Mouse (Mus musculus) CH12.LX (cell line): ENCODE measurements at regions not wholly inside any gene's neighbourhood (a gene's known extent, or its start where the extent isn't known, plus 50 kb on each side); places are given as distances from the start of the nearest gene placed in this dataset.

ENCODE experiments used
- DNase-seq: peaks from one replicate; pipeline ENCODE4 v3.0.0-alpha.2; 2013; ENCODE audit errors: extremely low read depth
- H3K27ac ChIP-seq: 2 replicates; pipeline ENCODE4 v1.5.1; 2012; ENCODE audit warnings: low read depth, mild to moderate bottlenecking, control low read depth, moderate library complexity; ENCODE audit not compliant: insufficient read depth
- H3K27me3 ChIP-seq: replicated peaks from 2 replicates; pipeline ENCODE3; 2012; ENCODE audit warnings: inconsistent platforms
- H3K36me3 ChIP-seq, 2 experiments: replicated peaks in 1 of 2; 2 replicates each; pipeline versions ENCODE3 to v1.6.1; 2012; ENCODE audit warnings: inconsistent platforms in 1 of 2, low read length in 1 of 2, mild to moderate bottlenecking in 1 of 2, mixed read lengths in 1 of 2, moderate library complexity in 1 of 2; ENCODE audit not compliant: control insufficient read depth in 1 of 2, insufficient read depth in 1 of 2
- H3K4me1 ChIP-seq, 2 experiments: 2 replicates each; pipeline ENCODE4 v1.6.1; 2012; ENCODE audit warnings: inconsistent platforms in 1 of 2, moderate library complexity in 1 of 2; ENCODE audit not compliant: insufficient read depth in 2 of 2, control insufficient read depth in 1 of 2
- H3K4me2 ChIP-seq: 2 replicates; pipeline ENCODE4 v1.6.1; 2012; ENCODE audit warnings: low read depth, mild to moderate bottlenecking, control low read depth; ENCODE audit not compliant: poor library complexity, insufficient read depth, severe bottlenecking
- H3K4me3 ChIP-seq, 3 experiments: fragments of 150-350 bp in 1 of 3; sonication (generic) in 1 of 3; replicated peaks in 1 of 3; 2 replicates each; pipeline versions ENCODE3 to v1.5.1; 2011 to 2012; ENCODE audit warnings: low read depth in 2 of 3, low read length in 2 of 3, mild to moderate bottlenecking in 2 of 3, moderate library complexity in 2 of 3, control low read depth in 1 of 3, improper control_type of control experiment in 1 of 3, inconsistent platforms in 1 of 3, mixed read lengths in 1 of 3; ENCODE audit not compliant: poor library complexity in 1 of 3
- H3K79me2 ChIP-seq: replicated peaks from 2 replicates; pipeline ENCODE4 v1.6.1; 2012; ENCODE audit warnings: mild to moderate bottlenecking, moderate library complexity; ENCODE audit not compliant: control insufficient read depth, poor library complexity, insufficient read depth, severe bottlenecking; ENCODE audit errors: extremely low read depth
- H3K9ac ChIP-seq: 2 replicates; pipeline ENCODE4 v1.6.1; 2012; ENCODE audit warnings: low read depth, mild to moderate bottlenecking, control low read depth, moderate library complexity; ENCODE audit not compliant: insufficient read depth
- H3K9me3 ChIP-seq: replicated peaks from 2 replicates; pipeline ENCODE3; 2012; ENCODE audit warnings: low read length, inconsistent platforms, mixed read lengths
- CHD1 ChIP-seq: IDR thresholded peaks from 2 replicates; pipeline ENCODE4 v1.6.1; 2012; ENCODE audit warnings: low read depth, low read length, improper control_type of control experiment, inconsistent platforms
- CHD2 ChIP-seq: IDR thresholded peaks from 2 replicates; pipeline ENCODE4 v1.6.1; 2011; ENCODE audit warnings: low read length, improper control_type of control experiment
- IRF4 ChIP-seq: IDR thresholded peaks from 2 replicates; pipeline ENCODE4 v1.6.1; 2014; ENCODE audit warnings: low read depth, mild to moderate bottlenecking, inconsistent platforms, low read length, improper control_type of control experiment
- KAT2A ChIP-seq: IDR thresholded peaks from 2 replicates; pipeline ENCODE4 v1.6.1; 2012; ENCODE audit warnings: low read length, improper control_type of control experiment, inconsistent platforms; ENCODE audit not compliant: insufficient replicate concordance
- MAX ChIP-seq: IDR thresholded peaks from 2 replicates; pipeline ENCODE4 v1.6.1; 2011; ENCODE audit warnings: low read length, improper control_type of control experiment
- PAX5 ChIP-seq: IDR thresholded peaks from 2 replicates; pipeline ENCODE4 v1.6.1; 2012; ENCODE audit warnings: low read length, inconsistent platforms, mixed read lengths
- POLR2A ChIP-seq: IDR thresholded peaks from 2 replicates; pipeline ENCODE4 v1.6.1; 2011; ENCODE audit warnings: low read depth, mild to moderate bottlenecking, improper control_type of control experiment, low read length
- SIN3A ChIP-seq: IDR thresholded peaks from 2 replicates; pipeline ENCODE4 v1.6.1; 2012; ENCODE audit warnings: low read length, improper control_type of control experiment, inconsistent platforms
- UBTF ChIP-seq: IDR thresholded peaks from 2 replicates; pipeline ENCODE4 v1.6.1; 2012; ENCODE audit warnings: low read depth, mild to moderate bottlenecking, inconsistent platforms, low read length, improper control_type of control experiment, moderate library complexity
- dilution Hi-C: fragments of 300-500 bp; cut with MboI; formaldehyde crosslinking; loops from 2 replicates; pipeline ENCODE4 v1.14.3; 2020; ENCODE audit warnings: low sequenced_read_pairs; ENCODE audit not compliant: extremely low pct_unique_long_range_greater_than_20kb, extremely low pct_ligation_motif_present
- in situ Hi-C: fragments of 300-500 bp; cut with MboI; formaldehyde crosslinking; loops from 3 replicates; pipeline ENCODE4 v1.14.3; 2019; ENCODE audit warnings: low sequenced_read_pairs, low pct_ligation_motif_present, low pct_unique_long_range_greater_than_20kb, mixed read lengths

DNA sequence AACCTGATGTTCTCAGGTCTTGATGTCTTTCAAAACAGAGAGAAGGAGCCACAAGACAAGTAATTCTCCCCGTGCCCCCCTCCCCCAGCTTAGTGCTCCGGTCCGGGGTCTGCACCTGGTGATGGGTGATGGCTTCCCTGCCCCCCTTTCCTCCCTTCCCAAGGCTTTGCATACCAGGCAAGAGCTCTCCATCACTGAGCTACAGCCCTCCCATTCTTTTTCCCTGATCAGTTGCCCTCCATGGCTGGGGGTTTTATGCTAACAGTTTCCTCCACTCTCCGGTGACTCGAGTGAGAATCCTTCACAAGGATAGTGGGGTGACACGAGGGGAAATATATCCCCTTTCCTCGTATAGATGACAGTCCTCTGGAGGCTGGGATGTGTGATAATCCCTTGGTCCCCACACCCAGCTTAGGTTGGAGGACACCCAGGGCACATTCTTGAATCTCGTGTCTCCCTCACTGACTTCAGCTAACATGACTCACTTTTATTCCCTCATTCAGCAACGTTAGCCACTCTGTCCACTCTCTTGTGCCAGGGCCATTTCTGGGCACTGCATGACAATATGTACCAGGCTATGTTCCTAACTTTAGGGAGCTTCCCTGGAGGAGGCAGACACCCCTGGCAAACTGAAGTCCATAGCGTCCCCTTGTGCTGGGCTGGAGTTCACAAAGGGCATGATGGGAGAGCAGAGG, 61.9 kb upstream of the Ampd3 start:
- Histone ChIP-seq H3K4me2 (no peak overlapping the region), H3K27me3 (peaks cover 12% of the 10 kb centered on the region), H3K9ac (no peak overlapping the region), H3K4me3 (no peak overlapping the region), H3K79me2 (no peaks in the 10 kb centered on the region), H3K4me1 (peaks cover 0 to 12% of the 10 kb centered on the region in 2 experiments; a peak in 3 of 4 replicates), H3K9me3 (peaks cover 5% of the 10 kb centered on the region), H3K27ac (no peak overlapping the region), H3K36me3 (no peaks in the 10 kb centered on the region)
- DNase-seq = no peak
- TF ChIP-seq KAT2A (no peak), CHD1 (no peak), PAX5 (no peak)
- in situ Hi-C loops (no loop called here), dilution Hi-C loops (no loop called here)

DNA sequence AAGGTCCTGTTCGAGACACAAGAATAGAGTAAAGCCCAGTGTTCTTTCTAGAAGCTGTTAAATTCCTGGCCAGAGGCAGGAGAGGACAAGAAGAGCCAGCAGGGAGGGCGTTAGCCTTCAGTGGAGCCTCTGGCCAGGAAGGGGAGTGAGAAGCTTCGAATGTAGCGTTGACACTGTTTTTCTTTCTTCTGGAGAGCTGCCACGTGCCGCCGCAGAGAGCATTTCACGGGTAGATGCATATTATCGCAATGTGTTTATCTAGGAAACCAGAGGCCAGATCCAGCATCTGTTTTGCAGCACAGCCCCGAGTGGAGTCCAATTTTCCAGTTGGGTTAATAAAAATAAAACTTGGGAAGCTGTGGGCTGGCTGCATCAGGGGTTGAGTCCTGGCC, 61.3 kb upstream of the Ampd3 start:
- Histone ChIP-seq H3K36me3 (no peaks in the 10 kb centered on the region), H3K79me2 (no peaks in the 10 kb centered on the region), H3K27ac (no peak overlapping the region), H3K4me2 (no peak overlapping the region), H3K9me3 (peaks cover 9% of the 10 kb centered on the region), H3K27me3 (peaks cover 12% of the 10 kb centered on the region), H3K9ac (no peak overlapping the region), H3K4me1 (peaks cover 0 to 12% of the 10 kb centered on the region in 2 experiments; a peak in 3 of 4 replicates), H3K4me3 (no peak overlapping the region)
- dilution Hi-C loops = no loop called here
- DNase-seq = no peak
- TF ChIP-seq CHD2 = no peak
- TF ChIP-seq IRF4 = no peak
- in situ Hi-C loops = no loop called here

DNA sequence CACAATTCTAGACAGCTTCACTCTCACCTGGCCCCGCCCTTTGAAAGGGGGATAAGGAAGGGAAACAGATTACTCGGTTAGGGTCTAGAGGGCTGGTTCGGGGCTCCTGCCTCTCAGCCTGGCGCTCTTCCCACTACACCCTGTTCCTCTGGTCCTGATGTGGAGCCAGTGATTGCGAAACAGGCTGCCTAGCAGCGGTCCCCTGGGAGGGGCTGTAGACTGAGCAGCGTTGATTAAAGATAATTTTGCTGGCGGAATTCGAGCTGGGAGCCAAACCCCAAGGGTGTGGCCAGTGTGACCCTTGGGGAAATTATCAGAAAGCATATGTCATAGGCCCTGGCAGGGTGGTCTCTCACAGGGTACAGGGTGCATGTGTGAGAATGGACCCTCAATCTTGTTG, 59.9 kb upstream of the Ampd3 start:
- H3K9me3 ChIP-seq = peaks cover 11% of the 10 kb centered on the region
- dilution Hi-C loops = no loop called here

More for the DNA sequence above, 59.9 kb upstream of the Ampd3 start:
- in situ Hi-C loops = no loop called here
- no peak for DNase-seq
- H3K4me3 ChIP-seq = no peak overlapping the region
- no peaks in the 10 kb centered on the region for H3K36me3 ChIP-seq
- H3K9ac ChIP-seq = no peak overlapping the region
- H3K79me2 ChIP-seq = no peaks in the 10 kb centered on the region
- H3K27ac ChIP-seq = no peak overlapping the region
- H3K4me2 ChIP-seq = no peak overlapping the region
- H3K4me1 ChIP-seq = peaks cover 0 to 12% of the 10 kb centered on the region in 2 experiments; a peak in 3 of 4 replicates
- TF ChIP-seq UBTF = no peak
- TF ChIP-seq POLR2A = no peak
- TF ChIP-seq CHD1 = no peak
- TF ChIP-seq SIN3A = no peak
- no peak for TF ChIP-seq MAX
- peaks cover 12% of the 10 kb centered on the region for H3K27me3 ChIP-seq
